ENCODE assay signal across 15 mouse cellular contexts in the genomic region with DNA sequence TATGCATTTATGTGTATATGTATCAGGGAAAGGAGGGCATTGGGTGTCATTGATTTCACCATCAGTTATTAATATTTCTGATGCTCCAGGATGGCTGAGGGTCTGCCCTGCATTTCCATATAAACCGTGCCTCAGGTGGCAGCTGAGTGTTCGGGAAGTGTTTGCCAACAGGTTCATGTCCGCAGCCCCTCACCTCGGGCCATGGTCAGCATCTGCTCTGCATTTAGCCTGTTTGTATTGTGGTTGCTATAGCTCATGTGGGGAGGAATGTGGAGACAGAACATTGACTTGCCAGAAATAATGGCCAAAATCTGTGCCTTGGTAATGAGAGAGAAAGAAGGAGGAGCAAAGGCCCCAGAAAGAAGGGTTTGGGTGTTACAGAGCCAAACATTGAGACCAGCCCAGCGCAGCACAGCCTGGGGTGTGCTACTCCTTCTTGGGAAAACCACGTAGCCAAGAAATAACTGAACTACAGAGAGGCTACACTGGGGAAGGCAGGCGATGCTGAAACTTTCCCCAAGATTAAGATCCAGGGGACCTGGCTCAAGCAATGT.
DNase-seq lines count a peak whose midpoint lies in the region; ATAC-seq lines count a peak whose summit lies in the region.
"Had no signal": no experiment of that assay in that cellular context is flagged by ENCODE, and none has a peak within 500 bp of the region (broad histone marks: within the 10 kb centered on the region; RNA-seq: fewer than 3 reads in every experiment).

No protein-coding gene starts in this region.

- peak overlapping the region; percentile 6 for H3K27ac ChIP-seq in midbrain, embryonic 10.5 days (replicated peaks)
- H3K27ac ChIP-seq in midbrain, embryonic 14.5 days (replicated peaks; ENCODE audit: low read depth, low read length) = no peak overlapping the region
- peak overlapping the region; percentile 2; the same call in 1 of the 2 replicates for H3K27ac ChIP-seq in embryonic facial prominence, embryonic 15.5 days (replicated peaks)
- H3K27ac ChIP-seq in limb, embryonic 11.5 days (replicated peaks; ENCODE audit: low read depth, low read length) = no peak overlapping the region
- no peak overlapping the region for H3K27ac ChIP-seq in forebrain, embryonic 13.5 days
- H3K27ac ChIP-seq: embryonic facial prominence, embryonic 12.5 days had no signal

- peaks cover 29% of the 10 kb centered on the region for H3K4me1 ChIP-seq in midbrain, embryonic 10.5 days
- peaks cover 9% of the 10 kb centered on the region for H3K4me1 ChIP-seq in midbrain, embryonic 14.5 days (ENCODE audit: control insufficient read depth, insufficient read depth, low read length)
- 0 out of 2 replicates have a peak, but pooled peaks cover 9% of the 10 kb centered on the region for H3K4me1 ChIP-seq in embryonic facial prominence, embryonic 15.5 days
- no peaks in the 10 kb centered on the region for H3K4me1 ChIP-seq in limb, embryonic 11.5 days (ENCODE audit: control insufficient read depth, insufficient read depth, low read length)
- H3K4me1 ChIP-seq in forebrain, embryonic 13.5 days = peaks cover 10% of the 10 kb centered on the region
- H3K4me1 ChIP-seq: heart, embryonic 12.5 days had no signal

- H3K9ac ChIP-seq in midbrain, embryonic 14.5 days (replicated peaks; ENCODE audit: low read length) = no peak overlapping the region
- H3K9ac ChIP-seq in embryonic facial prominence, embryonic 15.5 days = no peak overlapping the region
- H3K9ac ChIP-seq in limb, embryonic 11.5 days (ENCODE audit: low read length) = no peak overlapping the region
- no peak overlapping the region for H3K9ac ChIP-seq in forebrain, embryonic 13.5 days
- H3K9ac ChIP-seq: embryonic facial prominence, embryonic 12.5 days; heart, embryonic 12.5 days had no signal

- no peak overlapping the region for H3K4me2 ChIP-seq in midbrain, embryonic 14.5 days (ENCODE audit: low read length)
- H3K4me2 ChIP-seq in embryonic facial prominence, embryonic 15.5 days (replicated peaks) = no peak overlapping the region
- H3K4me2 ChIP-seq in limb, embryonic 11.5 days (ENCODE audit: low read depth, severe bottlenecking) = no peak overlapping the region
- H3K4me2 ChIP-seq in forebrain, embryonic 13.5 days = no peak overlapping the region
- H3K4me2 ChIP-seq: embryonic facial prominence, embryonic 12.5 days; heart, embryonic 12.5 days had no signal

- H3K9me3 ChIP-seq in midbrain, embryonic 10.5 days (replicated peaks) = no peaks in the 10 kb centered on the region
- no peaks in the 10 kb centered on the region for H3K9me3 ChIP-seq in midbrain, embryonic 14.5 days (ENCODE audit: control insufficient read depth, low read length)
- no peaks in the 10 kb centered on the region for H3K9me3 ChIP-seq in embryonic facial prominence, embryonic 15.5 days (replicated peaks)
- no peaks in the 10 kb centered on the region for H3K9me3 ChIP-seq in limb, embryonic 11.5 days (ENCODE audit: control insufficient read depth, low read length)
- H3K9me3 ChIP-seq in forebrain, embryonic 13.5 days (replicated peaks) = no peaks in the 10 kb centered on the region
- H3K9me3 ChIP-seq: embryonic facial prominence, embryonic 12.5 days; heart, embryonic 12.5 days had no signal

- H3K4me3 ChIP-seq in midbrain, embryonic 10.5 days = no peak overlapping the region
- H3K4me3 ChIP-seq in midbrain, embryonic 14.5 days (replicated peaks; ENCODE audit: low read depth, low read length) = no peak overlapping the region
- no peak overlapping the region for H3K4me3 ChIP-seq in embryonic facial prominence, embryonic 15.5 days (replicated peaks)
- no peak overlapping the region for H3K4me3 ChIP-seq in limb, embryonic 11.5 days (ENCODE audit: low read depth, low read length)
- H3K4me3 ChIP-seq in forebrain, embryonic 13.5 days = no peak overlapping the region
- H3K4me3 ChIP-seq: embryonic facial prominence, embryonic 12.5 days; heart, embryonic 12.5 days had no signal

- no peaks in the 10 kb centered on the region for H3K36me3 ChIP-seq in midbrain, embryonic 10.5 days
- H3K36me3 ChIP-seq in midbrain, embryonic 14.5 days (ENCODE audit: control insufficient read depth, insufficient read depth, low read length) = no peaks in the 10 kb centered on the region
- H3K36me3 ChIP-seq in embryonic facial prominence, embryonic 15.5 days = no peaks in the 10 kb centered on the region
- no peaks in the 10 kb centered on the region for H3K36me3 ChIP-seq in limb, embryonic 11.5 days (ENCODE audit: control insufficient read depth, insufficient read depth, low read length)
- H3K36me3 ChIP-seq in forebrain, embryonic 13.5 days (ENCODE audit: poor library complexity, severe bottlenecking) = no peaks in the 10 kb centered on the region
- H3K36me3 ChIP-seq: embryonic facial prominence, embryonic 12.5 days; heart, embryonic 12.5 days had no signal

- WGBS in midbrain, embryonic 10.5 days = 88% methylated on average over 7 of the region's 7 CpGs
- 85% methylated on average over 7 of the region's 7 CpGs for WGBS in midbrain, embryonic 14.5 days
- 46% methylated on average over 7 of the region's 7 CpGs for WGBS in embryonic facial prominence, embryonic 15.5 days
- 69% methylated on average over 7 of the region's 7 CpGs for WGBS in limb, embryonic 11.5 days
- 83% methylated on average over 7 of the region's 7 CpGs for WGBS in forebrain, embryonic 13.5 days

- no peak for ATAC-seq in midbrain, embryonic 14.5 days (ENCODE audit: low FRiP score, low TSS enrichment)
- ATAC-seq in embryonic facial prominence, embryonic 15.5 days (ENCODE audit: insufficient number of reproducible peaks, low FRiP score, low TSS enrichment, low read depth) = no peak
- no peak for ATAC-seq in limb, embryonic 11.5 days (ENCODE audit: insufficient number of reproducible peaks, low FRiP score, low TSS enrichment, low read depth)
- no peak for ATAC-seq in forebrain, embryonic 13.5 days
- ATAC-seq in cerebellum, adult (ENCODE audit: insufficient number of reproducible peaks, low FRiP score, low TSS enrichment) = no peak
- ATAC-seq: forebrain, embryonic 14.5 days; hindbrain, embryonic 16.5 days had no signal

- DNase-seq in midbrain, embryonic 10.5 days (ENCODE audit: low spot score) = no peak
- DNase-seq in midbrain, embryonic 14.5 days = no peak
- peak; percentile 49 for DNase-seq in limb, embryonic 11.5 days (ENCODE audit: low spot score)
- no peak for DNase-seq in right cerebral cortex, postnatal 10 days (ENCODE audit: low spot score in 2 of 2)
- DNase-seq: adrenal gland, postnatal 10 days; cerebellum, adult 11-12 months; cerebellum, adult 9-10 months; gastrocnemius, postnatal 10 days had no signal

- no peaks in the 10 kb centered on the region for H3K27me3 ChIP-seq in midbrain, embryonic 10.5 days (ENCODE audit: low read depth, poor library complexity, severe bottlenecking)
- H3K27me3 ChIP-seq in midbrain, embryonic 14.5 days (ENCODE audit: control insufficient read depth, insufficient read depth, low read length) = no peaks in the 10 kb centered on the region
- H3K27me3 ChIP-seq in embryonic facial prominence, embryonic 15.5 days = no peaks in the 10 kb centered on the region
- no peaks in the 10 kb centered on the region for H3K27me3 ChIP-seq in limb, embryonic 11.5 days (ENCODE audit: control insufficient read depth, insufficient read depth, low read length)
- H3K27me3 ChIP-seq in forebrain, embryonic 13.5 days = no peaks in the 10 kb centered on the region
- H3K27me3 ChIP-seq: embryonic facial prominence, embryonic 12.5 days; heart, embryonic 12.5 days had no signal

Comparison
In these comparisons a context has a peak if more than half of its experiments do, and no peak if none do; other contexts are left out.
1. H3K27ac ChIP-seq: peak in midbrain, embryonic 10.5 days (single experiment) and embryonic facial prominence, embryonic 15.5 days (single experiment); none in midbrain, embryonic 14.5 days (single experiment), limb, embryonic 11.5 days (single experiment) and forebrain, embryonic 13.5 days (single experiment).